Mouse (Mus musculus) embryo, embryonic 11.5 days (tissue): Measurements from ENCODE around the gene Abce1.
"Not testable (repeated sequence)": the region's sequence is repeated elsewhere in the genome, so short reads cannot be mapped to it uniquely, and the experiment has no call there.

ENCODE experiments used
- DNase-seq: peaks from one replicate; pipeline ENCODE4 v3.0.0-alpha.2; 2012; ENCODE audit warnings: low read depth, low spot score

Abce1 gene

GRCm38 (mm10) chr8:79711064-79711961 is at the start of gene Abce1, which contains the start of gene Anapc10:
TSS of gene Abce1 (minus strand) at chr8:79711740.
TSS of gene Anapc10 (plus strand) at chr8:79711820.
- peak; percentile 100 for DNase-seq

GRCm38 (mm10) chr8:79750305-79750704 is 38.8 kb upstream of the Abce1 start:
- DNase-seq: no peak

GRCm38 (mm10) chr8:79748591-79748990 is 37.1 kb upstream of the Abce1 start:
- DNase-seq: no peak

- no peak for DNase-seq
Measured at GRCm38 (mm10) chr8:79748171-79748570, 36.6 kb upstream of the Abce1 start.

- DNase-seq: peak; percentile 40
Measured at GRCm38 (mm10) chr8:79734304-79734703, 22.8 kb upstream of the Abce1 start.

- no peak for DNase-seq
Measured at GRCm38 (mm10) chr8:79727900-79728299, 16.4 kb upstream of the Abce1 start.

- no peak for DNase-seq
Measured at GRCm38 (mm10) chr8:79724589-79724988, 13.0 kb upstream of the Abce1 start.

GRCm38 (mm10) chr8:79723308-79723707 is 11.8 kb upstream of the Abce1 start:
- no peak for DNase-seq

GRCm38 (mm10) chr8:79721537-79721936 is 10.0 kb upstream of the Abce1 start:
- no peak for DNase-seq

- no peak for DNase-seq
Measured at GRCm38 (mm10) chr8:79712676-79713075, 1.1 kb upstream of the Abce1 start.

- DNase-seq: no peak
Measured at GRCm38 (mm10) chr8:79706687-79707086, 4.9 kb downstream of the Abce1 start.

- no peak for DNase-seq
Measured at GRCm38 (mm10) chr8:79692531-79692930, 19.0 kb downstream of the Abce1 start.

GRCm38 (mm10) chr8:79685927-79686326 is 25.6 kb downstream of the Abce1 start:
- DNase-seq: not testable (repeated sequence)

- no peak for DNase-seq
Measured at GRCm38 (mm10) chr8:79680965-79681364, 30.6 kb downstream of the Abce1 start.

GRCm38 (mm10) chr8:79680555-79680954 is 31.0 kb downstream of the Abce1 start:
- no peak for DNase-seq

- DNase-seq: not testable (repeated sequence)
Measured at GRCm38 (mm10) chr8:79680083-79680482, 31.5 kb downstream of the Abce1 start.

GRCm38 (mm10) chr8:79679005-79679404 is 32.5 kb downstream of the Abce1 start:
- DNase-seq: no peak

- DNase-seq: no peak
Measured at GRCm38 (mm10) chr8:79676461-79676860, 35.1 kb downstream of the Abce1 start.

- DNase-seq: not testable (repeated sequence)
Measured at GRCm38 (mm10) chr8:79658715-79659114, 52.8 kb downstream of the Abce1 start.

GRCm38 (mm10) chr8:79653736-79654135 is 57.8 kb downstream of the Abce1 start:
- no peak for DNase-seq

GRCm38 (mm10) chr8:79650158-79650814 is 61.3 kb downstream of the Abce1 start:
- no peak for DNase-seq

GRCm38 (mm10) chr8:79649569-79649968 is 62.0 kb downstream of the Abce1 start:
- no peak for DNase-seq

GRCm38 (mm10) chr8:79641119-79641518 is 70.4 kb downstream of the Abce1 start:
- DNase-seq: no peak
